Mouse (Mus musculus): ENCODE results near the gene Sirt4. TPM values are rescaled to one million over a fixed set of nuclear protein-coding genes. Genes with fewer than 3 reads are reported as not detected.
A peak's percentile ranks its signal among the peaks of the same experiment; 100 is the strongest.
"Not testable (repeated sequence)": the region's sequence is repeated elsewhere in the genome, so short reads cannot be mapped to it uniquely, and the experiment has no call there.

Gene Sirt4
- total and polyA plus RNA-seq, 2 experiments from 2014 or later, result 15.4 to 29.0 TPM

- no peak for ATAC-seq (ENCODE audit: insufficient read depth, low read depth)
- WGBS, result 25% methylated on average over 10 of the region's 10 CpGs
- peaks cover 30% of the 10 kb centered on the region for H3K4me1 ChIP-seq (ENCODE audit: control insufficient read depth, insufficient read depth)
Measured at GRCm38 (mm10) chr5:115508859-115509147, 24.3 kb upstream of the Sirt4 start.

GRCm38 (mm10) chr5:115507981-115508858, 23.7 kb upstream of the Sirt4 start:
- no peaks in the 10 kb centered on the region for H3K9me3 ChIP-seq (replicated peaks; ENCODE audit: control insufficient read depth, low read length)
- peaks cover 30% of the 10 kb centered on the region for H3K4me1 ChIP-seq (ENCODE audit: control insufficient read depth, insufficient read depth)
- peak overlapping the region; percentile 81 for H3K4me3 ChIP-seq (ENCODE audit: low read depth, low read length)
- ATAC-seq (ENCODE audit: insufficient read depth, low read depth) (no peak), DNase-seq (ENCODE audit: low spot score) (no peak)
- H3K27ac ChIP-seq (ENCODE audit: low read depth), result peak overlapping the region; percentile 83
- 23% methylated on average over 18 of the region's 18 CpGs for WGBS
- TF ChIP-seq EP300 (IDR thresholded peaks at IDR 0.05; ENCODE audit: low read depth) (no peak), CTCF (IDR thresholded peaks at IDR 0.05; ENCODE audit: low read depth) (no peak)
- H3K36me3 ChIP-seq (replicated peaks; ENCODE audit: control insufficient read depth, insufficient read depth, low read length), result no peaks in the 10 kb centered on the region
- H3K9ac ChIP-seq (replicated peaks; ENCODE audit: low read depth, low read length), result peak overlapping the region; percentile 91
- peak overlapping the region; percentile 81 for H3K4me2 ChIP-seq (ENCODE audit: low read depth, low read length)
- H3K27me3 ChIP-seq (ENCODE audit: control insufficient read depth, insufficient read depth, low read length), result no peaks in the 10 kb centered on the region

More at GRCm38 (mm10) chr5:115508859-115509147, 24.3 kb upstream of the Sirt4 start:
- peak overlapping the region; percentile 83 for H3K27ac ChIP-seq (ENCODE audit: low read depth)
- H3K9ac ChIP-seq (replicated peaks; ENCODE audit: low read depth, low read length), result peak overlapping the region; percentile 91
- no peaks in the 10 kb centered on the region; the same call in 1 of the 2 replicates for H3K36me3 ChIP-seq (replicated peaks; ENCODE audit: control insufficient read depth, insufficient read depth, low read length)
- TF ChIP-seq CTCF (IDR thresholded peaks at IDR 0.05; ENCODE audit: low read depth) (no peak), EP300 (IDR thresholded peaks at IDR 0.05; ENCODE audit: low read depth) (no peak)
- H3K4me2 ChIP-seq (ENCODE audit: low read depth, low read length), result peak overlapping the region; percentile 81
- DNase-seq (ENCODE audit: low spot score), result no peak
- H3K27me3 ChIP-seq (ENCODE audit: control insufficient read depth, insufficient read depth, low read length), result no peaks in the 10 kb centered on the region
- no peaks in the 10 kb centered on the region for H3K9me3 ChIP-seq (replicated peaks; ENCODE audit: control insufficient read depth, low read length)
- H3K4me3 ChIP-seq (ENCODE audit: low read depth, low read length), result peak overlapping the region; percentile 81

- ATAC-seq (ENCODE audit: insufficient read depth, low read depth), result no peak
- H3K4me1 ChIP-seq (ENCODE audit: control insufficient read depth, insufficient read depth), result peaks cover 30% of the 10 kb centered on the region
- no peaks in the 10 kb centered on the region for H3K36me3 ChIP-seq (replicated peaks; ENCODE audit: control insufficient read depth, insufficient read depth, low read length)
- H3K27ac ChIP-seq (ENCODE audit: low read depth), result peak overlapping the region; percentile 83
- peak; percentile 8 for DNase-seq (ENCODE audit: low spot score)
- 7% methylated on average over 12 of the region's 12 CpGs for WGBS
- no peaks in the 10 kb centered on the region for H3K9me3 ChIP-seq (replicated peaks; ENCODE audit: control insufficient read depth, low read length)
- H3K9ac ChIP-seq (replicated peaks; ENCODE audit: low read depth, low read length), result peak overlapping the region; percentile 91
- H3K4me3 ChIP-seq (ENCODE audit: low read depth, low read length), result peak overlapping the region; percentile 81
- TF ChIP-seq CTCF (IDR thresholded peaks at IDR 0.05; ENCODE audit: low read depth) (no peak), EP300 (IDR thresholded peaks at IDR 0.05; ENCODE audit: low read depth) (no peak)
- peak overlapping the region; percentile 81 for H3K4me2 ChIP-seq (ENCODE audit: low read depth, low read length)
- H3K27me3 ChIP-seq (ENCODE audit: control insufficient read depth, insufficient read depth, low read length), result no peaks in the 10 kb centered on the region
Measured at GRCm38 (mm10) chr5:115507267-115507980, 22.9 kb upstream of the Sirt4 start.

- H3K9me3 ChIP-seq (replicated peaks; ENCODE audit: control insufficient read depth, low read length), result no peaks in the 10 kb centered on the region
- ATAC-seq (ENCODE audit: insufficient read depth, low read depth), result peak; percentile 90
- WGBS, result 0% methylated on average over 44 of the region's 74 CpGs
- H3K27ac ChIP-seq (ENCODE audit: low read depth), result peak within 1 kb of the TSS; percentile 83
- H3K9ac ChIP-seq (replicated peaks; ENCODE audit: low read depth, low read length), result peak within 1 kb of the TSS; percentile 91
- TF ChIP-seq CTCF (IDR thresholded peaks at IDR 0.05; ENCODE audit: low read depth) (peak; percentile 97), EP300 (IDR thresholded peaks at IDR 0.05; ENCODE audit: low read depth) (no peak)
- peak; percentile 72 for DNase-seq (ENCODE audit: low spot score)
- peak within 1 kb of the TSS; percentile 81 for H3K4me3 ChIP-seq (ENCODE audit: low read depth, low read length)
- no peaks in the 10 kb centered on the region for H3K36me3 ChIP-seq (replicated peaks; ENCODE audit: control insufficient read depth, insufficient read depth, low read length)
- H3K4me2 ChIP-seq (ENCODE audit: low read depth, low read length), result peak within 1 kb of the TSS; percentile 81
- H3K27me3 ChIP-seq (ENCODE audit: control insufficient read depth, insufficient read depth, low read length), result no peaks in the 10 kb centered on the region
- H3K4me1 ChIP-seq (ENCODE audit: control insufficient read depth, insufficient read depth), result peaks cover 30% of the 10 kb centered on the region
Measured at GRCm38 (mm10) chr5:115506454-115507201, 22.1 kb upstream of the Sirt4 start, which contains the start of gene Pxn. Pxn (plus strand) TSS chr5:115506676.

GRCm38 (mm10) chr5:115505617-115506016, 21.1 kb upstream of the Sirt4 start:
- WGBS, result 74% methylated on average over 4 of the region's 4 CpGs
- H3K4me3 ChIP-seq (ENCODE audit: low read depth, low read length); H3K36me3 ChIP-seq (replicated peaks; ENCODE audit: control insufficient read depth, insufficient read depth, low read length); DNase-seq (ENCODE audit: low spot score); H3K9ac ChIP-seq (replicated peaks; ENCODE audit: low read depth, low read length); ATAC-seq (ENCODE audit: insufficient read depth, low read depth); H3K9me3 ChIP-seq (replicated peaks; ENCODE audit: control insufficient read depth, low read length); H3K4me2 ChIP-seq (ENCODE audit: low read depth, low read length); H3K27me3 ChIP-seq (ENCODE audit: control insufficient read depth, insufficient read depth, low read length); H3K27ac ChIP-seq (ENCODE audit: low read depth): not testable (repeated sequence)
- H3K4me1 ChIP-seq (ENCODE audit: control insufficient read depth, insufficient read depth), result peaks cover 30% of the 10 kb centered on the region
